ENCODE assay signal across 13 mouse cellular contexts in genomic region chr10:86891066-86891465, GRCm38 (mm10).
"Had no signal": no experiment of that assay in that cellular context is flagged by ENCODE, and none has a peak within 500 bp of the region (broad histone marks: within the 10 kb centered on the region; RNA-seq: fewer than 3 reads in every experiment).

No protein-coding gene starts in this region.

- DNase-seq: retina, postnatal 1 day; spleen, adult 18-20 months; thymus, adult 18-20 months; thymus, adult 2 months; thymus, postnatal 14 days; thymus, postnatal 25 days; thymus, postnatal 36 days; thymus, postnatal 4 days had no signal

- H3K9me3 ChIP-seq: neural tube, embryonic 12.5 days; neural tube, embryonic 13.5 days; neural tube, embryonic 15.5 days; stomach, embryonic 15.5 days had no signal

- H3K27me3 ChIP-seq: neural tube, embryonic 12.5 days; neural tube, embryonic 13.5 days; neural tube, embryonic 15.5 days; stomach, embryonic 15.5 days had no signal

- H3K36me3 ChIP-seq: neural tube, embryonic 12.5 days; neural tube, embryonic 13.5 days; neural tube, embryonic 15.5 days; stomach, embryonic 15.5 days had no signal

- H3K4me3 ChIP-seq: neural tube, embryonic 12.5 days; neural tube, embryonic 13.5 days; neural tube, embryonic 15.5 days; stomach, embryonic 15.5 days had no signal

- H3K27ac ChIP-seq: neural tube, embryonic 12.5 days; neural tube, embryonic 13.5 days; neural tube, embryonic 15.5 days; stomach, embryonic 15.5 days; stomach, postnatal 0 days had no signal

- H3K4me1 ChIP-seq: neural tube, embryonic 12.5 days; neural tube, embryonic 13.5 days; neural tube, embryonic 15.5 days; stomach, embryonic 15.5 days had no signal
